Comparison of ENCODE assay signal across 8 mouse cellular contexts in the genomic region with DNA sequence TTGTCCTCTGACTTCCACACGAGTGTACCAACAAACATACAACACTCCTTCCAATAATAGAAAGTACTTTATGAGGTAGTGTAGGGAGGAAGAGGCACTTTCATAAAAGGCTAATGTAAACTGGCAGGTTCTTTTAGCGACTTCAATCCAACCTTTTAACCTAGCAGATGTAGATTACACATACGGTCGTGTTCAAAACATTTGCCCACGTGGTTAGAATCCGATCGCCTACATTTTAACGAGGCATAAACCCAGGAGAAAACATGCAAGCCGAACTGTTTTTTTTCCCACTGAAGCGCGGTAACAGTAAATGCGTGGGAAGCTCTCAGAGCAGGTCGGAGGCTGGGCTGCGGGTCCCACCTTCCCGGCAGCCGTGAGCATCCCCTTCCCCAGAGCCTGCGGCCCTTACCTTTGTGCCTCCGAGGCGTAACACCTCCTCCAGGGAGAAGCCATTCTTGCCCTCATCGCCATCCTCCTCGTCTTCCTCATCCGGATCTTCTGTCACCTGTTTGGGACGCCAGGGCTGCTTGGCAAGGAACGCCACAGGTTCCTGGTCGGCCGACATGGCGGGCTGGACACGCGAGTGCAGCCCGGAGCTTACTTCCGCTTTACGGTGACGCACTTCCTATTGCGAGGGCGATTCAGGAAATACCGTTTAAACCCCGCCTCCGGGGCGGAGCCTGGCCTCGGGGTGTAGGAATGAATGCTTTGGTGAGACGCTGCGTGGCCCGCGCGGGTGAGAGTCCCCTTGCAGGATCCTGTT. TPM values are rescaled to one million over a fixed set of nuclear protein-coding genes. Genes with fewer than 3 reads are reported as not detected.
DNase-seq lines count a peak whose midpoint lies in the region; ATAC-seq and TF ChIP-seq lines count a peak whose summit lies in the region.

Gene Cebpz (minus strand): TSS at position 601 of the 763 bp plus-strand sequence.
Gene Ndufaf7 (plus strand): TSS at position 671 of the 763 bp plus-strand sequence.

- peak; percentile 91 for TF ChIP-seq POLR2A in lung, adult 2 months (IDR thresholded peaks at IDR 0.05; ENCODE audit: borderline replicate concordance, extremely low read depth, low read depth, low read length)

- TF ChIP-seq CTCF in lung, adult 2 months (IDR thresholded peaks at IDR 0.05; ENCODE audit: insufficient read depth, low read length): no peak

- H3K27ac ChIP-seq in forebrain, embryonic 15.5 days (replicated peaks): peak within 1 kb of the TSS; percentile 72

- H3K36me3 ChIP-seq in forebrain, embryonic 15.5 days: peaks cover 39% of the 10 kb centered on the region

- no peaks in the 10 kb centered on the region for H3K27me3 ChIP-seq in forebrain, embryonic 15.5 days

- peak within 1 kb of the TSS; percentile 87 for H3K4me3 ChIP-seq in forebrain, embryonic 15.5 days
- H3K4me3 ChIP-seq in lung, adult 2 months (replicated peaks; ENCODE audit: extremely low read depth, low read depth, low read length): peak within 1 kb of the TSS; percentile 99

- no peaks in the 10 kb centered on the region for H3K9me3 ChIP-seq in forebrain, embryonic 15.5 days

- WGBS in forebrain, embryonic 15.5 days: under 1% methylated on average over 45 of the region's 45 CpGs
- WGBS in lung, adult 2 months: under 1% methylated on average over 45 of the region's 45 CpGs

- peak; percentile 99 for DNase-seq in ES-CJ7 (ENCODE audit: low read depth, low spot score)
- DNase-seq in cerebellum, adult 11 months: peak; percentile 97
- DNase-seq in heart, postnatal 25 days (ENCODE audit: low spot score): peak; percentile 93
- DNase-seq in layer of hippocampus, adult 18-20 months (ENCODE audit: low spot score in 2 of 2): peak; percentile 96 to 98
- peak; percentile 96 for DNase-seq in lung, adult 2 months
- DNase-seq in thymus, adult 18-20 months: peak; percentile 91 to 95

- peak within 1 kb of the TSS; percentile 79 for H3K9ac ChIP-seq in forebrain, embryonic 15.5 days (replicated peaks)

- intact Hi-C loops in heart, postnatal 25 days (cut with DNase I): loop anchor here (2.0 to 5.0 kb wide), 3 partner anchors 54 to 99 kb away; partner anchors contain the start of genes Eif2ak2, Gpatch11, Heatr5b and Prkd3

- peak; percentile 100 for ATAC-seq in forebrain, embryonic 15.5 days (replicated peaks)
- peak; percentile 97 for ATAC-seq in neutrophil, adult 5-6 weeks (ENCODE audit: extremely low read depth, insufficient number of reproducible peaks, low FRiP score, poor library complexity, severe bottlenecking)

- H3K4me1 ChIP-seq in forebrain, embryonic 15.5 days: peaks cover 39% of the 10 kb centered on the region
- peaks cover 6% of the 10 kb centered on the region; the same call in 1 of the 2 replicates for H3K4me1 ChIP-seq in lung, adult 2 months (ENCODE audit: control insufficient read depth, insufficient read depth, low read length)

- H3K4me2 ChIP-seq in forebrain, embryonic 15.5 days (replicated peaks): peak within 1 kb of the TSS; percentile 59

RNA-seq across cellular contexts. Expression of gene Cebpz, which starts in this region (rescaled TPM):
- 56.5 and 64.3 TPM in 2 replicates for polyA plus RNA-seq in forebrain, embryonic 15.5 days (2015; fragmentation: Nextera tagmentation; extraction: Ambion mirVana)
- 10 to 100 TPM; 18.9 to 19.2 TPM for total RNA-seq in heart, postnatal 25 days (2021)
- 10 to 100 TPM; 32.0 to 35.3 TPM for total RNA-seq in layer of hippocampus, adult 18-20 months (2021)
- 3.2 and 6.0 TPM in 2 replicates for polyA plus RNA-seq in lung, adult 2 months (2012; rRNA removed)
- 116 and 117 TPM in 2 replicates for total RNA-seq in neutrophil, adult 5-6 weeks (2017)

RNA-seq across cellular contexts. Expression of gene Ndufaf7, which starts in this region (rescaled TPM):
- 65.6 and 65.7 TPM in 2 replicates for polyA plus RNA-seq in forebrain, embryonic 15.5 days (2015; fragmentation: Nextera tagmentation; extraction: Ambion mirVana)
- 10 to 100 TPM; 47.3 to 48.6 TPM for total RNA-seq in heart, postnatal 25 days (2021)
- 10 to 100 TPM; 45.8 to 51.1 TPM for total RNA-seq in layer of hippocampus, adult 18-20 months (2021)
- polyA plus RNA-seq in lung, adult 2 months (2012; rRNA removed): 4.9 and 9.2 TPM in 2 replicates
- 30.1 and 30.5 TPM in 2 replicates for total RNA-seq in neutrophil, adult 5-6 weeks (2017)

Comparison
In these comparisons a context has a peak if more than half of its experiments do, and no peak if none do; other contexts are left out.
1. Peak in every context shown above with its lines: DNase-seq, ATAC-seq, H3K4me3 ChIP-seq and H3K27ac ChIP-seq.